Mouse (Mus musculus) embryo, embryonic 10 days (tissue): ENCODE data around the gene Csdc2.
A peak's percentile ranks its signal among the peaks of the same experiment; 100 is the strongest.
"Not testable (repeated sequence)": the region's sequence is repeated elsewhere in the genome, so short reads cannot be mapped to it uniquely, and the experiment has no call there.

ENCODE experiments used
- DNase-seq: peaks from one replicate; pipeline ENCODE4 v3.0.0-alpha.2; 2015; ENCODE audit warnings: low spot score

Gene Csdc2

GRCm38 (mm10) chr15:81936679-81937078, at the start of gene Csdc2:
Csdc2 (plus strand) TSS chr15:81936759.
- DNase-seq, result peak; percentile 81

GRCm38 (mm10) chr15:81886795-81887550, 49.6 kb upstream of the Csdc2 start:
- no peak for DNase-seq

DNA sequence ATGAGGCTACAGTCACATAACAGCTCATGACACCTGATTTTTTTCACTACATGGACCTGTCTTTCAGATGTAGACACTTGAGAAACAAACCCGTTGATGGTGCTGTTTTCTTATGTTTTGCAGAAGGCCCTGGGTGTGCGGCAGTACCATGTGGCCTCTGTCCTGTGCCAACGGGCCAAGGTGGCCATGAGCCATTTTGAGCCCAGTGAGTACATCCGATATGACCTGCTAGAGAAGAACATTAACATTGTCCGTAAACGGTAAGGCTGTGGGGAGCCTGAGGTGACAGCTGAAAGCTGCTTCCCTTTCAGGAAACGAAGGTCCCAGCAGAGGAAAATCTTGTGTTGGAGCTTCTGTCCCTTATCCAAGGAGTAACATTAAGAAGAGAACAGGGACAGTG, 47.4 kb upstream of the Csdc2 start:
- DNase-seq, result no peak

GRCm38 (mm10) chr15:81891140-81891802, 45.3 kb upstream of the Csdc2 start:
- DNase-seq, result no peak

DNA sequence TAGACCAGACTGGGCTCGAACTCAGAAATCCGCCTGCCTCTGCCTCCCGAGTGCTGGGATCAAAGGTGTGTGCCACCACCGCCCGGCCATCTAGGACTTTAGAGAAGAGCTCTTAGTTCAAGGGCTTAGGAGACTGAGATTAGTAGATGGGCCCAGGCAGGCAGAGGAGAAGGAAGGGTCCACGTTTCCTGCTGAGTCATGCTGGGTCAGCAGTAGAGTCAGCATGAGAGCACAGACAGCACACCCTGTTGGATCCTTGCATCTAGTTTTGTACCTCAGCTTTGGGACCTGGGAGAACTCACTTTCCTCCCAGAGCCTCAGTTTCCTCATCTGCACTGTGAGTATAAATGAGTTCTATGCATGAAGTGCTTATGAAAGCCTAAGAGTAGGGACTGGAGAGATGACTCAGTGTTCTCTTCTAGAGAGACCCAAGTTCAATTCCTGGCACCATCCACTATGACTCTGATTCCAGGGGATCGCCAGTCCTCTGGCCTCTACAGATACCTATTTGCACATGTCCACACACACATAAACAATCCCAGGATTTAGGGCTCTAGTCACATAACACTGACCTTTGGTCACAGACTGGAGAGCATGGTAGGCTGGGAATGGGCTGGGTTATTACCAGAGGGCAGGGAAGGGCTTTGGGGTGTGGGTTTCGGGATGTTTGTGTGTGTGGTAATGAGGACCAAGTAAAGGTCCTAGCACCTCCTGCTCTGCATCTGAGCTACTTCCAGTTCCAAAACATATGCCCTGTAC, 44.6 kb upstream of the Csdc2 start:
- peak; percentile 16 for DNase-seq

- DNase-seq, result no peak
Observed at GRCm38 (mm10) chr15:81894002-81894401, 42.6 kb upstream of the Csdc2 start.

DNA sequence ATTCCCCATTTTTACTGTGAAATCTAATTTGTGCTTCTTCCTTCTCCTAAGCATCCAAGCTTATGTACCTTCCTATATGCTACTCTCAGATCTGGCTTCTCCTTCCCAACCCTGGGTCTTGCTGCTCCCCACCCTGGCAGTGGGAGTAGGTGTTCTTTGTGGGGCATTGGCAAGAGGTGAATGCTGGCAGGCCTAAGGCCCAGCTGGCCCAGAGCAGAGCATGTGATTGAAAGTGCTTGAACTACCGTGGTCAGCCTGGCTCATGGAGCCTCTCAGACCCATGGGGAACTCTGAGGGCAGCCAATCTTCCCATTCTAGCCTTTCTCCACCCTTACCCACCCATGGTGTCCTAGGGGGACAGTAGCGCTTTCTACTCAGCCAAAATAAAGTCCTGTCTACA, 40.2 kb upstream of the Csdc2 start:
- no peak for DNase-seq

DNA sequence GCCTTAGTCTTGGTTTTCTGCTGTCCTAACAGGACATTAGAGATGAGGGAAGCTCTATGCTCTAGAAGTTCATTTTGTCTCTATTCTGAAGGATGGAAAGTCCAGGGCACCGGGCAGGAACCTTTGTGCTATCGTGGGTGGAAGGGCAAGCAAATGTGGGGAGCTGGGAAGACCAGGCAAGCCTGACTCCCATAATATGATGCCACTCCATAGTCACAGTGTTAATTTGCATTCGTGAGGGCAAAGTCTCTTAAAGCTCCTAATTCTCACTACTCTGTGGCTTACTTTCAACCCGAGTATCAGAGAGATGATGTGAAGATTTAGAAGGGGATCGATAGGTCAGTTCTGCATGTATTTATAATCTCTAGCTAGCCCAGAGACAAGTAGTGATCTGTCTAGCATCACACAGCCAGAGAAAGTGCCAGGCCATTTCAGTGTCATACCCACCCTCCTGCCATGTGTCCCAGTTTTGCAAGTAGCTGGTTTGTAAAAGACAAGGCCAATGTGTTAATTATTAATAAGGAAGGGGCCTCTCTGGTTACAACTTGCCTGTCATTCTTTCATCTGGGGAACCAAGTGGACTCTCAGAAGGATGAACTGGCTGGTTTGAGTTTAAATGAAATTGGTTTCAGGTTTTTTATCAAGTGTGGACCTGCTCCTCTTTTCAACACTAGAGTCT, 38.8 kb upstream of the Csdc2 start:
- DNase-seq, result no peak

DNA sequence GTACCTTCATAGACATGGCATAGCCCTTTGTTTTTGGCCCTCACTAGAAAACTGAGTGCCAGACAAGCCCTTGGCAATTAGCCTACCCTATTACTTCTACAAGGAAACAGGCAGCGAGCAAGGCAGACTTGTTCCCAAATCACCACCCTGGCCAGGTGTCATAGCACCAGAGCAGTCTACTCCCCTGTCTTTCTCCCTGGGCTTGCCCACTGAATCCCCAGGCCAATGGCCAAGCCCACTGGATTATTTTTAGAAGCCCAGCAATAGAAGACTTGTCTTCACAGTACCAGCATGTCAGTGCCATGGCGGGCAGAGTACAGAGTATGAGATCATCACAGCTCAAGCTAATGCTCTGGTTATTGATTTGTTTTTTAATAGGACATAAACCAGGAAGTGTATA, 37.8 kb upstream of the Csdc2 start:
- no peak for DNase-seq

- DNase-seq, result peak; percentile 65
Observed at GRCm38 (mm10) chr15:81904939-81905338, 31.6 kb upstream of the Csdc2 start.

GRCm38 (mm10) chr15:81907953-81908352, 28.6 kb upstream of the Csdc2 start:
- DNase-seq, result no peak

DNA sequence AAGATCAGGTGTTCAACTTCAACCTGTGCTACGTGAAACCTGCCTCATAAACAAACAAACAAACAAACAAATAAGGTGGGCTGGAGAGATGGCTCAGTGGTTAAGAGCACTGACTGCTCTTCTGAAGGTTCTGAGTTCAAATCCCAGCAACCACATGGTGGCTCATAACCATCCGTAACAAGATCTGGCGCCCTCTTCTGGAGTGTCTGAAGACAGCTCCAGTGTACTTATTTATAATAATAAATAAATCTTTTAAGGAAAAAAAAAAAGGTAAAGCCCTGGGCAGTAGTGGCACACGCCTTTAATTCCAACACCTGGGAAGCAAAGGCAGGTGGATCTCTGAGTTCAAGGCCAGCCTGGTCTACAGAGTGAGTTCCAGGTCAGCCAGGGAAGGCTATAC, 27.8 kb upstream of the Csdc2 start:
- not testable (repeated sequence) for DNase-seq

GRCm38 (mm10) chr15:81912498-81912897, 24.1 kb upstream of the Csdc2 start:
- DNase-seq, result no peak

DNA sequence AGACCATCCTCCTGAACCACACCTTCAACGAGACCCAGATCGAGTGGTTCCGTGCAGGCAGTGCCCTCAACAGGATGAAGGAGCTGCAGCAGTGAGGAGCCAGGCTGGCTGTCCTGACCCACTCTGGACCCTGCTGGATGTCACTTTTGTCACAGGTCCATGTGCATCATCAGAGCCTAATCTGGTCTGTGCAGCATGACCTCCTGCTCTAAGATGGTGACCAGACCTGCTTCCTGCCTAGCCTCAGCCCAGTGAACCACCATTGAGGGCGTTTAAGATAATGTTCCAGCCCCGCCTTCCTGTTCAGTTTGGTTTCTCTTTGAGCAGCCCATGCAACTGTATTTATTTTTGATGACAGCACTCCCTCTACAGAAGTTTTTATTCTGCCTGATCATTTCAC, 21.9 kb upstream of the Csdc2 start:
- DNase-seq, result no peak

- DNase-seq, result no peak
Observed at GRCm38 (mm10) chr15:81915663-81916062, 20.9 kb upstream of the Csdc2 start.

DNA sequence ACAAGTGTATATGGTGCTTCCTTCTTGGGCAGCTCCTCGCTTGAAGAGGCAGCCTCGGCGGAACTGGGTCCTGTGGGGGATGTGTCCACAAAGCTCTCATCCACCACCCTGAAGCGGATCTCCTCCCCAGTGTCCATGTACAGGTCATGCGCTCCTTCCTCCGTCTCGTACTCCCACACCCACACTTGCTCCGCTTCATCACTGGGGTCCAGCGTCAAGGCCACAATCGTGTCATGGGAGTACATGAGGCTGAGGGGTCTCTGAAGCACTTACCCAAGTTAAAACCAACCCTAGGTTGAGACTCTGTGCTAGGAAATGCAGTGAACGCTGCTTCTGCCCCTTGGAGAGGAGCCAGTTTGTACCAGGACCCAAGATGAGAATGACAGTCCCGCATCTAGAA, 19.4 kb upstream of the Csdc2 start:
- no peak for DNase-seq

- peak; percentile 78 for DNase-seq
Observed at GRCm38 (mm10) chr15:81917621-81918463, 18.7 kb upstream of the Csdc2 start.

DNA sequence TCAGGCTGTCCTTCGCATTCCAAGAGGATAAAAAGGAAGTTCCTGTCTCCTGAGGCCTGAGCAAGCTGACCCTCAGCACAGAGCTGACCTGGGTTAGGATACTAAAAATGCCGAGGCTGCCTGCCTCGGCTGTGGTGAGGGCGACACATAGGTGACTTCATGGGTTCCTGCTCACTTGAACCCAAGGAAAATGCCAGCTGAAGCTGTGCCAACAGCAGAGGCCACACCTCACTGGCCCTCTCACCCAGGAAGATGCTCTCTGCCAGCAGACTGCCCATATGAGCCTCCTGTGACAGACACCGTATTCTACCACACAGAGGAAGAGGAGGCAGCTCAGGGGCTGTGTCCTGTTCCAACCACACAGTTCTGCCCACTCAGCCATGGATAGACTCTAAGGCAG, 17.5 kb upstream of the Csdc2 start:
- no peak for DNase-seq

DNA sequence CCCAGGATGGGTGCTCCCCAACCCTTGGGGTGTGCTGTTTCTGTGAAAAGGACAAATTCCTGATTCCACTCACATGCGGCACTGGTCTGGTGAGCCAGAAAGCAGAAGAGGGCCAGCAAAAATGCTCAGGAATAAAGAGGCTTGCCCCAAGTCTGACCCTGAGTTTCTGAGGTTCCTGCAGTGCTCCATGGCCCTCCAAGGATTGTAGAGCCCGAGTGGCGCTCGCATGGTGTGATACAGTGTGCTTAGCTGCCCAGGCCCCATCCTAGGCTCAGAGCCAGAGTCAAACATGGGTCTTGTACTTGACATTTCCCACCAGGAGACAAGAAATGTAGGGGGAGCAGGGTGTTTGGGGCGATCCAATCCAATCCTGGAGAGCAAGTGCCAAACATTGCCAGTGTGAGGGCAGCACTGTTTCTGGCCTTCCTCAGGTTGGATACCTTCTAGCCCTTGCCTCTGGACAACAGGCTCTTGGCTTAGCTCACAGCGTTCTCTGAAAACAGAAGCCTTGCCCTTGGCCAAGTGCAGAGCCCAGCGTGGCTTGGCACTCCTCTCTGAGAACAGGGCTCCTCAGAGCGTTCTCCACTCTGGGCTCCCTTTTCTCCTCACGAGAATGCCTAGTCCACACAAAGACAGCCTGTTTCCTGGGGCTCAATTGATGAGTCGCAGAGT, 15.9 kb upstream of the Csdc2 start:
- no peak for DNase-seq

- DNase-seq, result no peak
Observed at GRCm38 (mm10) chr15:81921255-81921654, 15.3 kb upstream of the Csdc2 start.

DNA sequence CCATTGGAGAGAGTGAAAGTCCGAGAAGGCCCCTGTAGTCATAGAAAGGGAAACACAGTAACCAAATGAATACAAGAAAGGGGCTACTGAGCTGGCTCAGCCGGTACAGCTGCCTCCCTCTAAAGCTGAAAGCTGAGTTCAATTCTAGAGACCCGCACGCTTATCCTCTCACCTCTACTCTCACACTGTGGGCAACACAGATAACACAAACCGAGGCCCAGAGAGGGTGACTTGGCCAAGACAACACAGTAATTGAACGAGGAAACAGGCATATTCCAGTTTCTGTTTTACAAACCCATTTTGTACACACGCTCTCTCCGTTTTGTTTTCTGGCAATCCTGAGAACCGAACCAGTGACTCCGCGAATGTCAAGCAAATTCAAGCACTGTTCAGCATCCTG, 11.6 kb upstream of the Csdc2 start:
- DNase-seq, result no peak
